Mouse (Mus musculus) embryonic stem cell, embryonic (primary cell): ENCODE data around the gene Cyp4f37.

ENCODE experiments used
- CTCF ChIA-PET, 4 experiments: fragments of 300-600 bp in 2 of 4; fragments of 350-600 bp in 2 of 4; sonication (Branson Sonifier 250); formaldehyde crosslinking; loops; one replicate each; lab custom pipeline; 2022; ENCODE audit warnings: inconsistent platforms in 2 of 4; lab: Charles Lee
- POLR2A ChIA-PET, 4 experiments: fragments of 300-600 bp in 2 of 4; fragments of 350-600 bp in 2 of 4; sonication (Branson Sonifier 250); formaldehyde crosslinking; loops; one replicate each; lab custom pipeline; 2022; ENCODE audit warnings: antibody characterized with exemption in 4 of 4, inconsistent platforms in 1 of 4; lab: Charles Lee

Cyp4f37 gene

GRCm38 (mm10) chr17:32658246-32658645, 37.1 kb downstream of the Cyp4f37 start:
- ChIA-PET POLR2A (interaction anchor here in 2 of 4 experiments (0.5 to 0.7 kb wide), 2 partner anchors 178 to 1248 kb away, joined by 3 to 10 read pairs; no protein-coding TSS in a partner anchor), CTCF (interaction anchor here in 1 of 4 experiments (0.5 to 1.5 kb wide), 3 partner anchors 14 to 808 kb away, joined by 3 to 7 read pairs (median 4); no protein-coding TSS in a partner anchor)

- CTCF ChIA-PET = interaction anchor here in 1 of 4 experiments (1.5 kb wide), 1 partner anchor 21 kb away, joined by 4 read pairs; no protein-coding TSS in a partner anchor
- POLR2A ChIA-PET = interaction anchor here in 1 of 4 experiments (0.7 kb wide), 1 partner anchor 1248 kb away, joined by 10 read pairs; no protein-coding TSS in a partner anchor
Observed at GRCm38 (mm10) chr17:32658712-32659111, 37.6 kb downstream of the Cyp4f37 start, which contains the start of gene Cyp4f40. Gene Cyp4f40 (plus strand): TSS chr17:32658900.

GRCm38 (mm10) chr17:32673976-32674375, 52.9 kb downstream of the Cyp4f37 start:
- ChIA-PET POLR2A (no interaction called here), CTCF (interaction anchor here in 1 of 4 experiments (1.0 kb wide), 1 partner anchor 145 kb away, joined by 3 read pairs; no protein-coding TSS in a partner anchor)

GRCm38 (mm10) chr17:32676040-32676635, 55.0 kb downstream of the Cyp4f37 start:
- CTCF ChIA-PET = interaction anchor here in 3 of 4 experiments (0.6 to 1.5 kb wide), 5 partner anchors 27 to 197 kb away, joined by 3 to 6 read pairs (median 3); no protein-coding TSS in a partner anchor

GRCm38 (mm10) chr17:32680404-32680803, 59.3 kb downstream of the Cyp4f37 start:
- ChIA-PET CTCF (interaction anchor here (0.5 to 3.6 kb wide), 54 partner anchors 8 to 1137 kb away, joined by 3 to 37 read pairs (median 4); partner anchors contain the start of genes Cyp4f13 (in 1 of the 4), Cyp4f17 (in 1 of the 4), Cyp4f40 (in 1 of the 4) and Zfp472 (in 1 of the 4)), POLR2A (interaction anchor here (0.6 to 1.3 kb wide), 8 partner anchors 43 to 1080 kb away, joined by 3 to 20 read pairs (median 4); partner anchors contain the start of gene Rab11b (in 1 of the 4))

More at GRCm38 (mm10) chr17:32676040-32676635, 55.0 kb downstream of the Cyp4f37 start:
- POLR2A ChIA-PET = interaction anchor here in 2 of 4 experiments (0.6 to 1.1 kb wide), 5 partner anchors 17 to 272 kb away, joined by 3 to 4 read pairs (median 3); partner anchors contain the start of genes Cyp4f13 (in 1 of the 2) and Zfp811 (in 1 of the 2)

- CTCF ChIA-PET = interaction anchor here in 2 of 4 experiments (0.7 to 1.5 kb wide), 2 partner anchors 50 to 959 kb away, joined by 3 read pairs; no protein-coding TSS in a partner anchor
- POLR2A ChIA-PET = interaction anchor here in 1 of 4 experiments (1.0 to 1.1 kb wide), 2 partner anchors 15 to 160 kb away, joined by 3 to 5 read pairs; no protein-coding TSS in a partner anchor
Observed at GRCm38 (mm10) chr17:32685048-32685750, 64.1 kb downstream of the Cyp4f37 start, which contains the start of gene Cyp4f15. Gene Cyp4f15 (plus strand): TSS chr17:32685627.
